17 mouse cellular contexts compared by ENCODE assay signal in the genomic region with DNA sequence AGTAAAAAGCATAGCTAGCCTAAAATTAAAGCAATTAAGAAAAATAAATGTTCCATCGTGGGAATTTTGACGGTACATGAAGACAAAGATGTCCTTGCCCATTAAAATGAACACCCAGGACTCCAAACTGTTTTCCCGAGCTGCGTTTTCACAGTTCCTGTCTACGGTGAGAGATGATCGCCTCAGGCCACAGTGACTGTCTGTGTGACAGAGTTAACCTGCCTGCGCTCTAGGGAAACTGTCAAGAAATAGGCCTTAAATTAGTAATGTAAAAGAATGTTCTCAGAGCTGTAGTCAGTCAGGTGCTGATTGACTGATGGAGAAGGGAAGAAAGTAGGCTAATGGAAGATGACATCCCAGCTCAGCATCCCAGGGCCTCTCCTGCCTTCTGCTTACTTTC.
"Had no signal": no experiment of that assay in that cellular context is flagged by ENCODE, and none has a peak within 500 bp of the region (broad histone marks: within the 10 kb centered on the region; RNA-seq: fewer than 3 reads in every experiment).

No protein-coding gene starts in this region.

- H3K27me3 ChIP-seq: liver, embryonic 13.5 days; neural tube, embryonic 12.5 days; neural tube, embryonic 15.5 days; stomach, embryonic 15.5 days had no signal

- H3K27ac ChIP-seq: kidney, postnatal 0 days; layer of hippocampus, adult 2 months; left cerebral cortex, adult 2 months; liver, embryonic 13.5 days; neural tube, embryonic 12.5 days; neural tube, embryonic 15.5 days; stomach, embryonic 15.5 days had no signal

- H3K36me3 ChIP-seq: liver, embryonic 13.5 days; neural tube, embryonic 12.5 days; neural tube, embryonic 15.5 days; stomach, embryonic 15.5 days had no signal

- H3K4me3 ChIP-seq: layer of hippocampus, adult 2 months; left cerebral cortex, adult 2 months; liver, embryonic 13.5 days; neural tube, embryonic 12.5 days; neural tube, embryonic 15.5 days; stomach, embryonic 15.5 days had no signal

- H3K9ac ChIP-seq: liver, embryonic 13.5 days; neural tube, embryonic 12.5 days; neural tube, embryonic 15.5 days; stomach, embryonic 15.5 days had no signal

- H3K4me2 ChIP-seq: liver, embryonic 13.5 days; neural tube, embryonic 12.5 days; neural tube, embryonic 15.5 days; stomach, embryonic 15.5 days had no signal

- DNase-seq: kidney, adult 2 months; kidney, postnatal 25 days; layer of hippocampus, postnatal 36 days; liver, embryonic 13.5 days; lung, adult 2 months; lung, postnatal 14 days; lung, postnatal 4 days; right cerebral cortex, adult 18-20 months; right cerebral cortex, postnatal 14 days; spleen, adult 18-20 months; thymus, postnatal 25 days had no signal

- H3K9me3 ChIP-seq: liver, embryonic 13.5 days; neural tube, embryonic 12.5 days; neural tube, embryonic 15.5 days; stomach, embryonic 15.5 days had no signal
